Mouse (Mus musculus) forebrain, embryonic 11.5 days (tissue): ENCODE results near the gene Mavs. TPM values are rescaled to one million over a fixed set of nuclear protein-coding genes. Genes with fewer than 3 reads are reported as not detected.

Experiments
- ATAC-seq: fragments of 200-750 bp; cut with Nextera tagmentation; replicated peaks from 2 replicates; pipeline ENCODE4 v1.8.0; 2017; ENCODE audit warnings: moderate TSS enrichment; ENCODE audit not compliant: low FRiP score
- DNase-seq: peaks from one replicate; pipeline ENCODE4 v3.0.0-alpha.2; 2017; ENCODE audit warnings: low spot score
- H3K27ac ChIP-seq: fragments of 300-500 bp; sonication (generic); 2 replicates; pipeline ENCODE4 v1.5.1; 2014; ENCODE audit warnings: low read depth, low read length
- H3K27me3 ChIP-seq: fragments of 300-500 bp; sonication (generic); 2 replicates; pipeline ENCODE4 v1.6.1; 2014; ENCODE audit warnings: mild to moderate bottlenecking, low read length, mixed read lengths; ENCODE audit not compliant: control insufficient read depth, insufficient read depth
- H3K36me3 ChIP-seq: fragments of 300-500 bp; sonication (generic); 2 replicates; pipeline ENCODE4 v1.6.1; 2014; ENCODE audit warnings: mild to moderate bottlenecking, low read length, moderate library complexity, mixed read lengths; ENCODE audit not compliant: control insufficient read depth, insufficient read depth
- H3K4me1 ChIP-seq: fragments of 300-500 bp; sonication (generic); replicated peaks from 2 replicates; pipeline ENCODE4 v1.6.1; 2014; ENCODE audit warnings: low read length, mixed read lengths; ENCODE audit not compliant: control insufficient read depth, insufficient read depth
- H3K4me2 ChIP-seq: fragments of 300-500 bp; sonication (generic); 2 replicates; pipeline ENCODE4 v1.6.1; 2014; ENCODE audit warnings: low read depth, mild to moderate bottlenecking, low read length, moderate library complexity, mixed read lengths; ENCODE audit not compliant: severe bottlenecking
- H3K4me3 ChIP-seq: fragments of 300-500 bp; sonication (generic); 2 replicates; pipeline ENCODE4 v1.5.1; 2014; ENCODE audit warnings: low read depth, low read length
- H3K9ac ChIP-seq: fragments of 300-500 bp; sonication (generic); 2 replicates; pipeline ENCODE4 v1.6.1; 2014; ENCODE audit warnings: low read length
- H3K9me3 ChIP-seq: fragments of 300-500 bp; sonication (generic); 2 replicates; pipeline ENCODE4 v1.6.1; 2016; ENCODE audit warnings: low read length, mixed read lengths; ENCODE audit not compliant: control insufficient read depth
- WGBS: fragments of 180-500 bp; shearing (Covaris S2); extraction: QIAGEN DNeasy Blood & Tissue Kit; methylation state at CpG from one replicate; pipeline ENCODE4 v1.1.7; 2014; 5-methylcytosine and 5-hydroxymethylcytosine counted together
- polyA plus RNA-seq: library from polyadenylated mRNA; unstranded; fragments of >200 nt; fragmentation: Nextera tagmentation; extraction: Ambion mirVana; gene quantifications from 2 replicates; pipeline ENCODE4 v1.2.1, GENCODE M21; 2014

Mavs gene
- polyA plus RNA-seq, 1 experiment from 2014 or later: 16.6 TPM

DNA sequence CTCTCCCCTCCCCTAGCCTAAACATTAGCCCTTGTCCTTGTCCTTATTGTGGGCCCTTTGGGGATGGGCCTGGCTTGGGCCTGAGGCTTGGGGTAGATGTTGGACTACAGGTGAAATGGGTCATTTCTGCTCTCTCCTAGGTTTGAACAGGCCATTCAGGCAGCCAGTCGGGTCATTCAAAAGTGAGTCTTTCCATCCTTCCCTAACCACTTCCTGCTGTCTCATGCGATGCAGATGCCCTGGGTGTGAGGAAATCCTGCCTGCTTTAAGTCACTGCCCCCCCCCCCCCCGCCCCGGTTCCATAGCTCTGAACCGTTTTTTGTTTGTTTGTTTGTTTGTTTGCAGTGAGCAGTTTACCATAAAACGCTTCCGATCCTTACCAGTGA lies 42.9 kb upstream of the Mavs start:
- DNase-seq (no peak), ATAC-seq (no peak)
- peaks cover 24% of the 10 kb centered on the region for H3K4me1 ChIP-seq
- H3K27me3 ChIP-seq: no peaks in the 10 kb centered on the region
- H3K27ac ChIP-seq: peak overlapping the region; percentile 81
- 70% methylated on average over 7 of the region's 7 CpGs for WGBS
- H3K9ac ChIP-seq: peak overlapping the region; percentile 7; the same call in 1 of the 2 replicates
- H3K4me2 ChIP-seq: peak overlapping the region; percentile 26; the same call in 1 of the 2 replicates
- H3K36me3 ChIP-seq: peaks cover 9% of the 10 kb centered on the region
- H3K4me3 ChIP-seq: no peak overlapping the region
- H3K9me3 ChIP-seq: no peaks in the 10 kb centered on the region

DNA sequence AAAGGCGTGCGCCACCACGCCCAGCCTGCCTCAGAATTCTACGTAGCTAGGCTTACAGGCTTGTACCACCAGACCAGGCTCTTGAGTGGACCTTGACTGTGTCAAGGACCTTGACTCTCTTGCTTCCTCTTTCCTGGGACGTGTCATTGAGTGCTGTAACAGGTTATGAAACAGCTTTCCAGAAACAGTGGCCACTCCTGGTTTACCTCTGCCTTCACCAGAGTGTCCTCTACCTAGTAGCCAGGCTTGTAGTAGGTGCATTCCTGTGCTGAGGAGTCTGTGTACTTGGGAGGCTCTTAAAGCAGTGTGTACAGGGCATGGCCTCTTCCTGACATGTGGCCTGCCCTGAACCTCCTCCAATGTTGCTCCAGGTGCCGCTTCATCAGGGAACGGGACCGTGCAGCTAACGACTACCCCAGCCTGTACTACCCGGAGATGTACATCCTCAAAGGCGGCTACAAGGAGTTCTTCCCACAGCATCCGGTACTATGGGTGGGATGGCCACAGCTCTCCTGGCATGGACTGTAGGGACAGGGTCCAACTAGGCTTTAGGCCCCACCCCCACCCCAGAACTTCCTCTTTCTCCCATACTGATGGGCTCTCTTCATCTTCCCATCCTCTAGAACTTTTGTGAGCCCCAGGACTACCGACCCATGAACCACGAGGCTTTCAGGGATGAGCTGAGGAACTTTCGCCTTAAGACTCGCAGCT lies 37.1 kb upstream of the Mavs start:
- Histone ChIP-seq H3K4me1 (no peaks in the 10 kb centered on the region), H3K4me3 (no peak overlapping the region), H3K9me3 (no peaks in the 10 kb centered on the region), H3K36me3 (peaks cover 6% of the 10 kb centered on the region), H3K27ac (no peak overlapping the region), H3K4me2 (no peak overlapping the region), H3K27me3 (no peaks in the 10 kb centered on the region), H3K9ac (no peak overlapping the region)
- ATAC-seq (no peak), DNase-seq (no peak)
- 92% methylated on average over 16 of the region's 16 CpGs for WGBS

DNA sequence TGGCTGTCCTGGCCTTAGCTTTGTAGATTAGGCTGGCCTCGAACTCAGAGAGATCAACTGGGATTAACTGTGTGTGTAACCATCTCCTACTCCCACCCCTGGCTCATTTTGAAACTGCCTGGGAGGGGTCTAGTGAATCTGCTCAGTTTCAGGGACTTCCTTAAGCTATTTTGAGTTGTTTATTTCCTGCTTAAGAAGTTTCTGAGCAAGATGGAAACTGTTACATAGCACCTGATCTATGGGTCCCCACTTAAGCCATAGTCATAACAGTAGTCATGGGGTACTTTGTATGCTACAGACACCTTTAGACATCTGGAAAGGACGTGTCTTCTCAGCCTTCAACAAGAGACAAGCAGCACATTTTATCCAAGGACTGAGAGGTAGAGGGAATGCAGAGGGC lies 33.2 kb upstream of the Mavs start:
- DNase-seq: no peak
- Histone ChIP-seq H3K27ac (no peak overlapping the region), H3K4me1 (no peaks in the 10 kb centered on the region), H3K9me3 (no peaks in the 10 kb centered on the region), H3K27me3 (no peaks in the 10 kb centered on the region), H3K4me2 (no peak overlapping the region), H3K9ac (no peak overlapping the region), H3K4me3 (no peak overlapping the region), H3K36me3 (no peaks in the 10 kb centered on the region; the same call in 1 of the 2 replicates)
- no peak for ATAC-seq
- 90% methylated on average over 2 of the region's 2 CpGs for WGBS

DNA sequence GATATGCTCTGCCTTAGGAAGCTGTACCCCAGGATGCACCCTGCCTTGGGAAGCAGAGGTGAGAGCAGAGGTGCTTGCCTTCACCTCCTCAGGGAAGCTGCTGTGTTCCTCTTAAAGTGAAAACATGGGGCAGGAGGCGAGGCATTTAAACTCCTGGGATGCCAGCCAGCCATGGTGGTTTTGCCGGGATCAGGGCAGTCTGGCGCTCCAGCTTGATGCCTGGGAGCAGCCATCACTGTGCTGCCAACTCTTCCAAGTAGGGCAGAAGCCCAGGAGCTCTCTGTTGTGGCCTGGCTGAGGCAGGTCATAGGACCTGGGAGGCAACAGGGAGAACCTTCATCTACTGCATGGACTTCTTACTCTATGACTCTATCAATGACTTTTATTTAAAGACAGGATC lies 32.6 kb upstream of the Mavs start:
- Histone ChIP-seq H3K9me3 (no peaks in the 10 kb centered on the region), H3K4me1 (no peaks in the 10 kb centered on the region), H3K4me3 (no peak overlapping the region), H3K9ac (no peak overlapping the region), H3K27me3 (no peaks in the 10 kb centered on the region), H3K36me3 (no peaks in the 10 kb centered on the region; the same call in 1 of the 2 replicates), H3K27ac (no peak overlapping the region), H3K4me2 (no peak overlapping the region)
- no peak for DNase-seq
- no peak for ATAC-seq
- 96% methylated on average over 3 of the region's 3 CpGs for WGBS

DNA sequence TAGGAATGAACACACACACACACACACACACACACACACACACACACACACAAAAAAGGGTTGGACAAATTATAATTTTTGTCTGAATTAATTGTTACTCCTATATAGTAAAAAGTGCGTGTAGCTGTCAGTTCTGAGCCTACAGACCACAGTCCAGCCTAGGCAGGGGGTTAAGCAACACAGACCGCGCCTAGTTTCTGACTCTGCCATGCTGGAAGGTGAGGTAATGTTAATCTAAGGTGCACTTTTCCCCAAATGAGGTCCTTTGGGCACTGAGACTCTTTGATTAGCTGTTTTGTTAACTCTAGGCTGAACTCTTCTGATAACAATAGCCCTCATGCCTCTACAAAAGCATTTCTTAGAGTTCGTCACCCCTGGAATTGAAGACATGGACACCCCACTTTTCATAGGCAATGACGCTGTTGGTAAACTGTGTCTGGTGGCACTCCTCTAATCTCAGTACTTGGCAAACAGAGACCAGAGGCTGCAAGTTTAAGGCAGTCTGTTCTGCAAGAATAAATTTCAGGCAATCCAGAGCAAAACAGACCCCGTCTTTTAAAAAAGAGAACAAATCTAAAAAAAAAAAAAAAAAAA lies 29.9 kb upstream of the Mavs start:
- Histone ChIP-seq H3K27ac (no peak overlapping the region), H3K4me1 (no peaks in the 10 kb centered on the region), H3K4me2 (no peak overlapping the region), H3K36me3 (no peaks in the 10 kb centered on the region), H3K4me3 (no peak overlapping the region), H3K27me3 (no peaks in the 10 kb centered on the region), H3K9ac (no peak overlapping the region), H3K9me3 (no peaks in the 10 kb centered on the region)
- DNase-seq: no peak
- ATAC-seq: no peak
- WGBS: 88% methylated on average over 6 of the region's 6 CpGs

DNA sequence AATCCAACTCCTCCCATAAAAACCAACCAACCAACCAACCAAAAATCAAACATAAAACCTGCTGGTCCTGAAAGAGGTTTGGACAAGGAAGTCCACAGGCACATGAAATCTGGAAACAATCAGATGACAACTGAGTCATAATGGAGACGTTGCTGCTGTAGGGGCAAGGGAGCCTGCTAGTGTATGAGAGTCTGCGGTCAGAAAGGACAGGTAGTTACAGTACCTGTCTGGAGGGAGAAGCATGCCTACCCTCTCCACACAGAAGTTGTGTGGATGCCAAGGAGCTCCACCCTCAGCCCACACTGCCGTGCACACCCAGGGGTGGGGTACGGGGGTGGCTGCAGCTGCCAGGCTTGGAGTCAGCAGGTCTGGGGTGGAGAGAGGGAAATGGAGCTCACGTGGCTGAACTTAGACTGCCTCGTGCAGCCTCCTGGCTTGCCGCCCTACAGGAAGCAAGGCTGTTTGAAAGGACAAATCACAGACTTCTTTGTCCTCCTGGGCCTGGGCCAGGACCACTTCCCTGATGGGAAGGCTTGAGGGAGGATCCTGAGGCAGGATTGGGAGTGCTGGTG lies 29.4 kb upstream of the Mavs start:
- Histone ChIP-seq H3K27ac (no peak overlapping the region), H3K4me2 (no peak overlapping the region), H3K27me3 (no peaks in the 10 kb centered on the region), H3K36me3 (no peaks in the 10 kb centered on the region), H3K4me3 (no peak overlapping the region), H3K9ac (no peak overlapping the region), H3K9me3 (no peaks in the 10 kb centered on the region), H3K4me1 (peaks cover under 1% of the 10 kb centered on the region; the same call in 1 of the 2 replicates)
- no peak for ATAC-seq
- DNase-seq: no peak
- 63% methylated on average over 7 of the region's 7 CpGs for WGBS

DNA sequence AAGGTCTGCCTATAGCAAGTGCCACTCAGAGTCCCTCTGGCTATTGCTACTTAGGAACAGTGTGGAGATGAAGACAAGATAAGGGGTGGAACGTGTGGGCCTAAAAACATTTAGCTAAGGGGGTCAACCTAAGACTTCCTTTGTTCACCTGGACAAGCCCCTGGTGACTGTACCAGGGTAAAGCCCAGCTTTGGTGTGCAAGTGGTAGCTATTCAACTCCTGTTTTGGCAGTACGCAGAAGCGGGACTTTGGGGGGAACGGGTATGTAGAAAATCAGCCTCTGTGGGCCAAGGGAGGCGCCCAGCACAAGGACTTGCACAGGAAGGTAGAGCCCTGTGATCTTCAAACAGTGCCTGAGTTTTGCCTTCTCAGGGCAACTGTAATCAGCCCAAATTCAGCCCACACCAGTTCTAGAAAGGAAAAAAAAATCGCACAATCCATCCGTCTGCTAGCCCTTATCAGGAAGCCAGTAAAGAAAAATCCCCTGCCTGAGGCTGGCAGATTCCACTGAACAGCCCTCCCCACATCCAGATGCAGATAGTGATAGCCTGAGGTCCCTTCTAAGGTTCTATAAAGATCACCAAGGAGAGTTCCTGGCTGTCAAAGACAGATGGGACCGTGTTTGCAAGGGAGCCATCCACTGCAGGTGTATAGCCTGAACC lies 28.2 kb upstream of the Mavs start:
- H3K27me3 ChIP-seq: no peaks in the 10 kb centered on the region
- no peak overlapping the region for H3K4me2 ChIP-seq
- no peak for ATAC-seq
- H3K9me3 ChIP-seq: no peaks in the 10 kb centered on the region
- peaks cover 2% of the 10 kb centered on the region; the same call in 1 of the 2 replicates for H3K4me1 ChIP-seq
- no peak overlapping the region for H3K27ac ChIP-seq
- WGBS: 90% methylated on average over 8 of the region's 8 CpGs
- no peaks in the 10 kb centered on the region for H3K36me3 ChIP-seq
- no peak for DNase-seq
- H3K4me3 ChIP-seq: no peak overlapping the region
- H3K9ac ChIP-seq: no peak overlapping the region

DNA sequence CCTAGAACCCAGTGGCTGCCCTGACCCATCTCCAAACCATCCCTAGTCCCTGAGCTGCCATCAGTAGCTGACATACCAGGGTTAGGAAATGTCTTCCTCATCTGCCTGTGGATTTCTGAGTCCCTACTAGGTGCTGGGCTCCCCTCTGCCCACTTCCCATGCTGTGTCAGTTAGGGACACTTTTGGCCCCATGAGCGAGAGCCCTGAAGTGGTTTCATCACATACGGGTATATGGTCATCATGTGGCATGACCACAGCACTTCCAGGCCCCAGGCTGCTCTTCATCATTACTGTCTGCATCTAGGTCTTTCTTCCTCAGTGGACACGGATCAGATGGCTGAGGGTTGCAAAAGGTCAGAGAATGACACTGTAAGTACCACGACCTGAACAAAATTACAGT lies 27.1 kb upstream of the Mavs start, which contains the start of gene Ap5s1:
Gene Ap5s1 (plus strand): TSS at position 301 of the 400 bp plus-strand sequence.
- ATAC-seq (no peak), DNase-seq (no peak)
- no peak within 1 kb of the TSS for H3K9ac ChIP-seq
- no peak within 1 kb of the TSS for H3K27ac ChIP-seq
- no peaks in the 10 kb centered on the region for H3K36me3 ChIP-seq
- no peak within 1 kb of the TSS for H3K4me2 ChIP-seq
- H3K9me3 ChIP-seq: no peaks in the 10 kb centered on the region
- H3K4me1 ChIP-seq: peaks cover 5% of the 10 kb centered on the region
- H3K27me3 ChIP-seq: no peaks in the 10 kb centered on the region
- 86% methylated on average over 4 of the region's 4 CpGs for WGBS
- no peak within 1 kb of the TSS for H3K4me3 ChIP-seq
